Mouse (Mus musculus) kidney, postnatal 10 days (tissue): ENCODE measurements around the gene Sft2d1.
A peak's percentile ranks its signal among the peaks of the same experiment; 100 is the strongest.

Source experiments
- DNase-seq: peaks from one replicate; pipeline ENCODE4 v3.0.0; 2021; ENCODE audit warnings: mixed read lengths

Sft2d1 gene

DNA sequence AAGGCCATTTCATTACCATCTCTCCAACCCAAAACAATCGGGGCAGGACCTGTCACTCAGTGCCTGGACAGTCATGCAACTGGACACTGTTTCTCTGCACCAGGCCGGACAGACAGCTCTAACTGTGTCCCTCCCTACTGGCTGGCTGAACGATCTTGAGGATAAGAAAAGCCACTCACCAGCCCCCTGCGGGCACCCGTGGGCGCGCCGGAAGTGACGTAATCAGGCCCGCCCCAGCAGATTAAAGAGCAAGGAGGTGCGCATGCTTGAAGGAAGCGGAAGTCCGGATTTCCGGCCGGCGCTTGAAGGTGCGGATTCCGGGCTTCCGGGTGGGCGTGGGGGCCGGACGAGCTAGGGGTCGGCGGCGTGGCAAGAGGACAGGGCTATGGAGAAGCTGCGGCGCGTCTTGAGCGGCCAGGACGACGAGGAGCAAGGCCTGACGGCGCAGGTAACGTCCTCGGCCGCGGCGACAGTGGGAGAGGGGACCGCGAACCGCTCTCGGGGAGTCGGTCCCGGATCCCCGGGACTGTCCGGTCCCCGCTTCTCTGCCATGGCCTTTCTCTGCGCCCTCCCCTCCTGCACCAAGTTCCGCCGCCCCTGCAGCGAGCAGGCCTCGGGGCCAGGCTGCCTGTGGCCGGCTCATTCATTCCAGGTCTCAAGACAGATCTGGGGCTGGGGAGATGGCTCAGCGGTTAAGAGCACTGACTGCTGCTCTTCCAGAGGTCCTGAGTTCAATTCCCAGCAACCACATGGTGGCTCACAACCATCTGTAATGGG is at the start of gene Sft2d1:
TSS of gene Sft2d1 (plus strand) at position 265 of the 777 bp plus-strand sequence.
- DNase-seq = peak; percentile 98

GRCm38 (mm10) chr17:8264638-8265037 is 46.3 kb upstream of the Sft2d1 start:
- peak; percentile 61 for DNase-seq

GRCm38 (mm10) chr17:8272054-8272749 is 38.7 kb upstream of the Sft2d1 start:
- DNase-seq = no peak

DNA sequence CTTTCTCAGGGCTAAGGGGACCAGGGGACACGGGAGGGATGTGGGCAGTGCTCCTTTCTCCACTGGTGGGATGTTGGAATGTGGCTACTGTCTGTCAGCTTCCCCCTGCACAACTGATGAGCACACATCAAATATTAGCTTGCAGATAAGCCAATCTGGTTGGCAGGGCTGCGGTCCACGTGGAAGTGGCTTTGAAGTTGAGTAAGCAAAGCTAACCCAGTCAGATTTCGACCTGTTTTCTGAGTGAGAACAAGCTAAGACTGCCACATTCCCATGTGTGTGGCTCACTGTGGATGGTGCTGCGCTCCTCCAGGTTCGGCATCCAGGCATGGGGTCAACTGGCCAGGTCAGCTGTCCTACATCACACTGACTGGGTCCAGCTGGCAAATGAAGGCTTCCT is 38.0 kb upstream of the Sft2d1 start:
- no peak for DNase-seq

DNA sequence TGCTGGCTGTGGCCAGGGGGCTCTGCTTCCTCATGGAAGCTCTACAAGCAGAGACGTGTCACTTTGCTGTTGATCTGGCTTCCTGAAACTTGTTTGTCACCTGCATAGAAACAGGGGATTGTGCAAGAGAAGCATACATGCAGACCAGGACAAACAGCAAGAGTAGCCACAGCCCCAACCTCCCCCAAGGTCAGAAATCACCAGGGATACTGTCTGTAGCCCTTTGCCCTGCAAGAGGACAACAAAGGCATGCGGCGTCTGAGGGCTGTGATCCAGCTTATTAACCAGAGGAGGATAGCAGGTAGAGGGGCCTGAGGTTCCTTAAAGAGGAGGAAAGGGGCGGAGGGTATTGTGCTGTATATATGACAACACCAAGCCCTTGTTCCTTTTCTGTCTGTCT is 34.8 kb upstream of the Sft2d1 start:
- peak; percentile 41 for DNase-seq

GRCm38 (mm10) chr17:8276680-8277079 is 34.2 kb upstream of the Sft2d1 start:
- no peak for DNase-seq

- no peak for DNase-seq
Measured at GRCm38 (mm10) chr17:8277266-8277665, 33.6 kb upstream of the Sft2d1 start.

DNA sequence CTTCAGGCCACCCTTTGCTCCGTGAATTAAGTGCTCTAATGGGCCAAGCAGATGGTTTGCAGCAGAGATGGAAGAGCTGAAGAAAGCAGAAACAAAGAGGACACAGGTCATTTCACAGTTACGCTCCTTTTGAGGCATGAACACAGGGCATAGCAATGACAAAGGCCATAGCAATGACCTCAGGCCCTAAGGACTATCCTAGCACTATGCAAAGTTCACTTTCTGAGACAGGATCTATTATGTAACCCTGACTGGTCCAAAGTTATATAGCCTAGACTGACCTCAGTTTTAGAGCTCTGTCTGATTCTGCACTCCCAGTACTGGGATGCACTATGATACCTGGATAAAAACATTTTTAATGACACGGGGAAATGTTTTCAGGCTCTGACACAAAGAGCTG is 32.5 kb upstream of the Sft2d1 start:
- DNase-seq = no peak

GRCm38 (mm10) chr17:8282821-8283525 is 27.9 kb upstream of the Sft2d1 start, which contains the start of gene Mpc1:
Gene Mpc1, plus strand, starts transcription at chr17:8282904.
- peak; percentile 85 for DNase-seq

DNA sequence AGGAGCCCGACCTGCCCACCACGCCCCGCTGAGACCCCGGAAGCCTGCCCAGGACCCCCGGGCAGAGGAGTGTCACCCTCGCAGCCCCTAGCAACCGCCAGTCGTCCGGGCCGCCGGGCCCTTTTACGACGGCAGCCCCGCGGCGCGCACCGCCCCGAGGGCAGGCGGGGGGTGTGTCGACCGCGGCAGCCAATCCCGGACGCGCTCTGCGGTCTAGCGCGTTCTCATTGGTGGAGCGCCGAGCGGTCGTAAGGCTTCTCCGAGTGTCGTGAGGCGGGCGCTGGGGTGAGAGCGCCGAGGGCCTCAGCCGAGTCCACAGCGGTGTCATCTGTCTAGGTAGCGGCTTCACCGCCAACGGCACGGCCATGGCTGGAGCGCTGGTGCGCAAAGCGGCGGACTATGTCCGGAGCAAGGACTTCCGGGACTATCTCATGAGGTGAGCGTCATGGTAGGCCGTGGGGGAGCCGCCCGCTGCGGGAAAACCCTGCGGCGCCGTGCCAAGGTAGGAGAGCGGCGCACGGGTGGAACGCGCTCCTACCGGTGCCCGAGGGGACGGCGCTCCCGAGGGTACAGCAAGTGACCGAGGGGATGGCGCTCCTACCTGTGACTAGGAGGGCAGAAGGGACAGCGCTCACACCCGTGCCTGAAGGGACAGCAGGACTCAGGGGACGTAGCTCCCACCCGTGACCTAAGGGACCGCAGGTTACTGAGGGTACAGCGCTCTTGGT is 27.2 kb upstream of the Sft2d1 start:
- peak; percentile 97 for DNase-seq

DNA sequence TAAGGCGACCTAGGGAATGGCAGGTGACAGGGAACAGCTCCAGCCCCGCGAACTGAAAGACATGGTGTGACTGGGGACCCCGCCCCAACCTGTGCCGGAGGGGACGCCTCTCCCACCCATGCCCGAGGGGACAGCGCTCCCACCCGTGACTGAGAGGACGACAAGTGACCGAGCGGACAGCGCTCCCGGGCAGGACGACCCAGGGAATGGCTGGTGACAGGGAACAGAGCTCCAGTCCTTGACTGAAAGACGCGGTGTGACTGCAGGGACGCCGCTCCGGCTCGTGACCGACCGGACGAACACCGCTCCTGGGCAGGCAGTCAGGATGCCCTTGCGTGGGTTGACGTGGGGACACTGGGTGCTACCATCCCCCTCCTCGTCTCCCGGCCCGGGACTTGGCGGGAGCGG is 26.6 kb upstream of the Sft2d1 start:
- peak; percentile 64 for DNase-seq

GRCm38 (mm10) chr17:8285056-8285455 is 25.8 kb upstream of the Sft2d1 start:
- no peak for DNase-seq

GRCm38 (mm10) chr17:8286987-8287386 is 23.9 kb upstream of the Sft2d1 start:
- no peak for DNase-seq

- peak; percentile 26 for DNase-seq
Measured at GRCm38 (mm10) chr17:8289993-8290679, 20.8 kb upstream of the Sft2d1 start.

GRCm38 (mm10) chr17:8290736-8291135 is 20.2 kb upstream of the Sft2d1 start:
- DNase-seq = no peak

GRCm38 (mm10) chr17:8295825-8296224 is 15.1 kb upstream of the Sft2d1 start:
- no peak for DNase-seq

DNA sequence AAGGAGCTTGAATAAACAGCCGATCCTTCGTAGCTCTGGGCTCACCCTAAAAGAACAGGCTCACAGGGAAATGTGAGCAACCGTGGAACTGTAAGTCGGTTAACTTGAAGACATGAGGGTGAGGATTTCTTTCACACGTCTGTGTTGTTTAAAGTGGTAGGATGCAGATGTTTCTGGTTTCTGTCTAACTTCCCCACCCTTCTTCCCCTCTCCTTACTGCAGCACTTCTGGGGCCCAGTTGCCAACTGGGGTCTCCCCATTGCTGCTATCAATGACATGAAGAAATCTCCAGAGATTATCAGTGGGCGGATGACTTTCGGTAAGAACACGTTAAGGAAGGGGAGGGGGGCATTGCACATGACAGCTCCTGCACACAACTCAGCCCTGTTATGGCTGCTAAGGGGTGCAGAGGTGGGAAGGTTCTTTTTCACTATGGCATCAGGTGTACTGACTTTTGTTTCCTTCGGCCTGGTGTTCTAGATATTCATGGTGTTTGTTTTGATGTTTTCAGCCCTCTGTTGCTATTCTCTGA is 14.5 kb upstream of the Sft2d1 start:
- DNase-seq = no peak

- no peak for DNase-seq
Measured at GRCm38 (mm10) chr17:8297746-8298145, 13.2 kb upstream of the Sft2d1 start.

DNA sequence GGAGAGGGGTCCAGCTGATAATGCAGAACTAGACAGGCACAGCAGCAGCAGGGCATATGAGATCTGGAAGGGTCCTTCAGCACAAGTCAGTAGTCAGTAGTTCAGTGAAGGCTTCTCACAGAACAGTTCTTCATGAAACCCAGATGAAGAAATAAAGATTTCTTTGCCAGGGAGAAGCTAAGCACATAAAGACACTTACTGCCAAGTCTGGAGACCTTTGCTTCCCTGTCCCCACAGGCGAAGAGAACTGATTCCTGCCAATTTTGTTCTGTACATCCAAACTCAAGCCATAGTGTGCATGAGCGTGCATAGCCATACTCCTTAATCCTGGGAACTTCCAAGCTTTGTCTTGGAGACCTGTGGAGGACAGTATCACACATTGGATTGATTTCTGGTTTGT is 12.6 kb upstream of the Sft2d1 start:
- no peak for DNase-seq

DNA sequence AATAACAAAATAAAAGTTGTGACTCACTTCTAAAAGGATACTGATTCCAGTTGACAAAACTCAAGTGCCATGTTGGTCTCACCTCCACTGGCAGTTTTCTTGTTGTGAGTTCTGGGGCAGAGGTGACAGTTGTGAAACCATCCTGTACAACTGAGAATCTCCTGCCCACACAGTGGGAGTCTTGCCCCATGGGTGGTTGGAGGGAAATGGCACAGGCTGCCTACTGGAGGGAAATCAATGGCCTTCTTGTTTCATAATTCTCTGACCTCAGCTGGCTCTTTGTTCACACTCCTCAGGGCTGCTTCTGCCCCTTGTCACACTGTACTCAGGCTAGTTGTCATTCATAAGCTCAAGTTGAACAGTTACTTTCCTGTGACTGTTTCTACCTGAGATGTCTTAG is 11.4 kb upstream of the Sft2d1 start:
- DNase-seq = no peak

- DNase-seq = no peak
Measured at GRCm38 (mm10) chr17:8301515-8301914, 9.4 kb upstream of the Sft2d1 start.
